Mouse (Mus musculus): ENCODE data around the gene Galr3.

DNA sequence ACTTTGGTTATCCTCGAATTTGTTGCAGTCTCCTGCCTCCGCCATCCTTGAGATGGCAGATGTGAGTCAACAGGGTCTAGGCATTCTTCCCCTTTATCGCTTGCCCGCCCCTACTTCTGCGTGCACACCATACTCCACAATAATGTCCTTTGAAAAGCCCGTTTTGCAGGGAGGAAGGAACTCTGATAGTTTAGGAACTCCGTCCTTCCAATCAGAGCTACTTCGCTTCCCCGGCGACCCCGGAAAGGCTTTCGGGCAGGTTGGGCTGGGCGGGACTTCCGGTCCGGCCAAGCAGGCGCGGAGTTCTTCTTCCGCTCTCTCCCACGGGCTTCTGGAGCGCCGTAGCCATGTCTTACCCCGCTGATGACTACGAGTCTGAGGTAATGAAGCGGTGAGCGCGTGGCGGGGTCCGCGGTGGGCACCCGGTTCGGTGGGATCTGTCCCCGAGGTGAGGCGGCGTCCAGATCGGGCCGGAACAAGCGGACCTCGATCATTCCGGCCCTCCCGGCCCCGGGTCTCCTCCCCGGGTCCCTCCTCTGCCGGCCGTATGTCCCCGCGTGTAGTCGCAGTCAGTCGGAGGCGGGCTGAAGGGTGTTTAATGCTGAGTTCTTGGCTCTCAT, 33.3 kb downstream of the Galr3 start, which contains the start of gene Eif3l:
- TF ChIP-seq POLR2A (IDR thresholded peaks at IDR 0.05; ENCODE audit: borderline replicate concordance, low read depth, low read length) (no peak), CTCF (IDR thresholded peaks at IDR 0.05; ENCODE audit: low read depth, low read length) (no peak)

All from bone marrow macrophage, adult 2 months (primary cell).